Mouse (Mus musculus): ENCODE results near the gene Vamp1.

GRCm38 (mm10) chr6:125215148-125215954 lies at the start of gene Vamp1:
- TF ChIP-seq USF1 (IDR thresholded peaks at IDR 0.05; ENCODE audit: low read depth) (no peak), E2F4 (IDR thresholded peaks at IDR 0.05; ENCODE audit: insufficient read depth) (no peak), TCF12 (IDR thresholded peaks at IDR 0.05; ENCODE audit: insufficient read depth, poor library complexity, severe bottlenecking) (no peak), POLR2A (IDR thresholded peaks at IDR 0.05; ENCODE audit: insufficient read length, low read depth) (peak; percentile 90), MAX (IDR thresholded peaks at IDR 0.05; ENCODE audit: low read depth) (no peak), MYOG (IDR thresholded peaks at IDR 0.05; ENCODE audit: control insufficient read depth in 1 of 3, insufficient read depth in 1 of 3, insufficient read length in 2 of 3, low read depth in 2 of 3) (peak in 2 of 3 experiments; percentile 47 to 64)
